Mouse (Mus musculus) lung, adult 2 months (tissue): ENCODE measurements at regions not wholly inside any gene's neighbourhood (a gene's known extent, or its start where the extent isn't known, plus 50 kb on each side); places are given as distances from the start of the nearest gene placed in this dataset.

Source experiments
- CTCF ChIP-seq: fragments of 200-500 bp; IDR thresholded peaks from 2 replicates; pipeline ENCODE4 v1.5.1; 2011; ENCODE audit warnings: mild to moderate bottlenecking, low read length, control low read depth; ENCODE audit not compliant: insufficient read depth
- POLR2A ChIP-seq: fragments of 200-500 bp; IDR thresholded peaks from 2 replicates; pipeline ENCODE4 v1.6.1; 2011; ENCODE audit warnings: low read depth, mild to moderate bottlenecking, control low read depth, low read length, borderline replicate concordance; ENCODE audit errors: extremely low read depth

DNA sequence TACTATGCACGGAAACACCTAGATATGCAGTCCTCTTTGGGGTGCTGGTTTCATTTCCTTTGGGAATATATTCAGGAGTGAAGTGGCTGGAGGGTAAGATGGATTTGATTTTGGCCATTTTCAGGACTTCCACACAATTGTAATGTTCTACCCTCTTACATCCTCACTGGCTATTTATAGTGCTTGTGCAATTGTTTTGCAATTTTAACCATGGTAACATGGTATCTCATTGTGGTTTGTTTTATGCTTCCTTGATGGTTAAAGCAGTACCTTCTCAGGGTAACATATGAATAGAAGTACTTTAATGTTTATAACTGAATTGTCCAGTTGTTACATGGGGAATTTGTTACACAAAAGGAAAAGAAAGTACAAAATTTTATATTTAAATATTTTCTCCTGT, 135.3 kb upstream of the Nrp1 start:
- no peak for TF ChIP-seq CTCF
- TF ChIP-seq POLR2A = no peak
